Mouse (Mus musculus): Measurements from ENCODE around the gene Olfr175-ps1. TPM values are rescaled to one million over a fixed set of nuclear protein-coding genes. Genes with fewer than 3 reads are reported as not detected.

Gene Olfr175-ps1
- not detected in 2 replicates for polyA plus RNA-seq (2014; fragmentation: Nextera tagmentation; extraction: Ambion mirVana)

- Histone ChIP-seq H3K9ac (replicated peaks; ENCODE audit: low read depth, low read length) (no peak within 1 kb of the TSS), H3K36me3 (ENCODE audit: control insufficient read depth, insufficient read depth, low read length) (no peaks in the 10 kb centered on the region), H3K9me3 (ENCODE audit: control insufficient read depth, low read length) (no peaks in the 10 kb centered on the region), H3K4me1 (ENCODE audit: control insufficient read depth, insufficient read depth, low read length) (no peaks in the 10 kb centered on the region), H3K27ac (ENCODE audit: low read depth, low read length) (no peak within 1 kb of the TSS), H3K4me2 (ENCODE audit: low read depth, low read length) (no peak within 1 kb of the TSS), H3K27me3 (ENCODE audit: control insufficient read depth, insufficient read depth, low read length) (no peaks in the 10 kb centered on the region), H3K4me3 (ENCODE audit: low read depth, low read length) (no peak within 1 kb of the TSS)
- WGBS = 88% methylated on average over 1 of the region's 1 CpGs
- ATAC-seq (ENCODE audit: low read depth) = no peak
Measured at GRCm38 (mm10) chr16:58826732-58827319, at the start of gene Olfr175-ps1. Gene Olfr175-ps1, minus strand, starts transcription at chr16:58826782.

GRCm38 (mm10) chr16:58874668-58875067, 48.1 kb upstream of the Olfr175-ps1 start, which contains the start of gene Olfr177:
Gene Olfr177, minus strand, starts transcription at chr16:58874768.
- Histone ChIP-seq H3K9me3 (ENCODE audit: control insufficient read depth, low read length) (no peaks in the 10 kb centered on the region), H3K36me3 (ENCODE audit: control insufficient read depth, insufficient read depth, low read length) (no peaks in the 10 kb centered on the region), H3K4me1 (ENCODE audit: control insufficient read depth, insufficient read depth, low read length) (no peaks in the 10 kb centered on the region), H3K4me2 (ENCODE audit: low read depth, low read length) (no peak within 1 kb of the TSS), H3K27ac (ENCODE audit: low read depth, low read length) (no peak within 1 kb of the TSS), H3K4me3 (ENCODE audit: low read depth, low read length) (no peak within 1 kb of the TSS), H3K9ac (replicated peaks; ENCODE audit: low read depth, low read length) (no peak within 1 kb of the TSS), H3K27me3 (ENCODE audit: control insufficient read depth, insufficient read depth, low read length) (no peaks in the 10 kb centered on the region)
- 63% methylated on average over 1 of the region's 1 CpGs for WGBS
- ATAC-seq (ENCODE audit: low read depth) = no peak

- ATAC-seq (ENCODE audit: low read depth) = no peak
- Histone ChIP-seq H3K36me3 (ENCODE audit: control insufficient read depth, insufficient read depth, low read length) (no peaks in the 10 kb centered on the region), H3K9ac (replicated peaks; ENCODE audit: low read depth, low read length) (no peak overlapping the region), H3K27me3 (ENCODE audit: control insufficient read depth, insufficient read depth, low read length) (no peaks in the 10 kb centered on the region), H3K9me3 (ENCODE audit: control insufficient read depth, low read length) (no peaks in the 10 kb centered on the region), H3K4me1 (ENCODE audit: control insufficient read depth, insufficient read depth, low read length) (no peaks in the 10 kb centered on the region), H3K4me3 (ENCODE audit: low read depth, low read length) (no peak overlapping the region), H3K4me2 (ENCODE audit: low read depth, low read length) (no peak overlapping the region), H3K27ac (ENCODE audit: low read depth, low read length) (no peak overlapping the region)
- 75% methylated on average over 1 of the region's 1 CpGs for whole genome bisulfite sequencing
Measured at GRCm38 (mm10) chr16:58861479-58861878, 34.9 kb upstream of the Olfr175-ps1 start.

- H3K27ac ChIP-seq (ENCODE audit: low read depth, low read length) = no peak overlapping the region
- ATAC-seq (ENCODE audit: low read depth) = no peak
- no peak overlapping the region for H3K9ac ChIP-seq (replicated peaks; ENCODE audit: low read depth, low read length)
- H3K27me3 ChIP-seq (ENCODE audit: control insufficient read depth, insufficient read depth, low read length) = no peaks in the 10 kb centered on the region
- H3K4me1 ChIP-seq (ENCODE audit: control insufficient read depth, insufficient read depth, low read length) = no peaks in the 10 kb centered on the region
- no peaks in the 10 kb centered on the region for H3K9me3 ChIP-seq (ENCODE audit: control insufficient read depth, low read length)
- no peaks in the 10 kb centered on the region for H3K36me3 ChIP-seq (ENCODE audit: control insufficient read depth, insufficient read depth, low read length)
- H3K4me3 ChIP-seq (ENCODE audit: low read depth, low read length) = no peak overlapping the region
- WGBS = 89% methylated on average over 2 of the region's 2 CpGs
- H3K4me2 ChIP-seq (ENCODE audit: low read depth, low read length) = no peak overlapping the region
Measured at GRCm38 (mm10) chr16:58860032-58860737, 33.6 kb upstream of the Olfr175-ps1 start.

GRCm38 (mm10) chr16:58800168-58800567, 26.4 kb downstream of the Olfr175-ps1 start, which contains the start of gene Olfr173:
Gene Olfr173, minus strand, starts transcription at chr16:58800268.
- Histone ChIP-seq H3K36me3 (ENCODE audit: control insufficient read depth, insufficient read depth, low read length) (no peaks in the 10 kb centered on the region), H3K4me3 (ENCODE audit: low read depth, low read length) (no peak within 1 kb of the TSS), H3K4me1 (ENCODE audit: control insufficient read depth, insufficient read depth, low read length) (no peaks in the 10 kb centered on the region), H3K9me3 (ENCODE audit: control insufficient read depth, low read length) (no peaks in the 10 kb centered on the region), H3K9ac (replicated peaks; ENCODE audit: low read depth, low read length) (no peak within 1 kb of the TSS), H3K4me2 (ENCODE audit: low read depth, low read length) (no peak within 1 kb of the TSS), H3K27ac (ENCODE audit: low read depth, low read length) (no peak within 1 kb of the TSS), H3K27me3 (ENCODE audit: control insufficient read depth, insufficient read depth, low read length) (no peaks in the 10 kb centered on the region)
- no peak for ATAC-seq (ENCODE audit: low read depth)
- WGBS = 80% methylated on average over 2 of the region's 2 CpGs

Other genes with a start within 250 kb of the Olfr175-ps1 start
- not detected in 2 replicates for gene Gm813, start 209.8 kb downstream of the Olfr175-ps1 start, polyA plus RNA-seq (2014; fragmentation: Nextera tagmentation; extraction: Ambion mirVana)
- not detected in 2 replicates for gene E330017A01Rik, start 188.0 kb downstream of the Olfr175-ps1 start, polyA plus RNA-seq (2014; fragmentation: Nextera tagmentation; extraction: Ambion mirVana)
- gene Cpox, start 156.5 kb downstream of the Olfr175-ps1 start, polyA plus RNA-seq (2014; fragmentation: Nextera tagmentation; extraction: Ambion mirVana) = 16.5 and 17.0 TPM in 2 replicates
- 0.21 TPM in 1 of 2 replicates, not detected in the other for gene Gpr15, start 107.7 kb downstream of the Olfr175-ps1 start, polyA plus RNA-seq (2014; fragmentation: Nextera tagmentation; extraction: Ambion mirVana)
- 146 and 147 TPM in 2 replicates for gene Cldnd1, start 98.9 kb downstream of the Olfr175-ps1 start, polyA plus RNA-seq (2014; fragmentation: Nextera tagmentation; extraction: Ambion mirVana)
- not detected in 2 replicates for gene Olfr172, start 63.6 kb downstream of the Olfr175-ps1 start, polyA plus RNA-seq (2014; fragmentation: Nextera tagmentation; extraction: Ambion mirVana)
- not detected in 2 replicates for gene Olfr173, start 26.5 kb downstream of the Olfr175-ps1 start, polyA plus RNA-seq (2014; fragmentation: Nextera tagmentation; extraction: Ambion mirVana)
- gene Olfr177, start 48.0 kb upstream of the Olfr175-ps1 start, polyA plus RNA-seq (2014; fragmentation: Nextera tagmentation; extraction: Ambion mirVana) = not detected in 2 replicates
- gene Olfr178, start 65.3 kb upstream of the Olfr175-ps1 start, polyA plus RNA-seq (2014; fragmentation: Nextera tagmentation; extraction: Ambion mirVana) = not detected in 2 replicates
- not detected in 2 replicates for gene Olfr181, start 102.0 kb upstream of the Olfr175-ps1 start, polyA plus RNA-seq (2014; fragmentation: Nextera tagmentation; extraction: Ambion mirVana)
- gene Olfr180, start 102.6 kb upstream of the Olfr175-ps1 start, polyA plus RNA-seq (2014; fragmentation: Nextera tagmentation; extraction: Ambion mirVana) = not detected in 2 replicates
- not detected in 2 replicates for gene Olfr183, start 168.6 kb upstream of the Olfr175-ps1 start, polyA plus RNA-seq (2014; fragmentation: Nextera tagmentation; extraction: Ambion mirVana)
- gene Olfr186, start 203.5 kb upstream of the Olfr175-ps1 start, polyA plus RNA-seq (2014; fragmentation: Nextera tagmentation; extraction: Ambion mirVana) = not detected in 2 replicates
- not detected in 2 replicates for gene Olfr187, start 213.0 kb upstream of the Olfr175-ps1 start, polyA plus RNA-seq (2014; fragmentation: Nextera tagmentation; extraction: Ambion mirVana)

Data from neural tube, embryonic 14.5 days (tissue).